Mouse (Mus musculus): Measurements from ENCODE around the gene Sgsh. TPM values are rescaled to one million over a fixed set of nuclear protein-coding genes. Genes with fewer than 3 reads are reported as not detected.

The Sgsh gene
- total RNA-seq, 2 experiments from 2014 or later, result 4.2 to 5.1 TPM

GRCm38 (mm10) chr11:119314252-119314936 is 40.9 kb downstream of the Sgsh start:
- intact Hi-C loops (cut with DNase I), result no loop called here
- no peak for DNase-seq

DNA sequence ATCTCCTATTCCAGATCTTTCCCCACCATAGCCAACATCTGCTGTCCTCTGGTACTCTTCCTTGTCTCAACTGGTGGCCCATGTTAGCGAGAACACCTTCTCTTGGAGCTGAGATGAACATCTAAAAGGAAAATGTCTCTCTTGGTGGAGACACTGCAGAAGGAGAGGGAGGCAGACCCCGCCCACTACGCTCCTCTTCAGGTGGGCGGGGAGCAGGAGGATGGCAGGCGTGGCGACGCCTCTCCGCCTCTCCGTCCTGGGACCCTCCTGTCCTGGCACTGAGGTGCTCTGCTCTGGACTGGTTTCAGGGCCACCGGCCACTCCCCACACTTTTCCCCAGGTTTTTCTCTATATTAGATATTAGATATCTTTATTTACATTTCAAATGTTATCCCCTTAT is 44.7 kb downstream of the Sgsh start:
- DNase-seq, result no peak
- intact Hi-C loops (cut with DNase I), result no loop called here

GRCm38 (mm10) chr11:119307916-119308315 is 47.4 kb downstream of the Sgsh start:
- DNase-seq, result no peak
- intact Hi-C loops (cut with DNase I), result loop anchor here (10.0 kb wide), 2 partner anchors 177 to 597 kb away; no protein-coding TSS in a partner anchor

GRCm38 (mm10) chr11:119307658-119307867 is 47.8 kb downstream of the Sgsh start, which contains the start of gene Card14:
Gene Card14 (plus strand): TSS chr11:119307768.
- intact Hi-C loops (cut with DNase I), result loop anchor here (10.0 kb wide), 2 partner anchors 177 to 597 kb away; no protein-coding TSS in a partner anchor
- DNase-seq, result no peak

GRCm38 (mm10) chr11:119306762-119307657 is 48.3 kb downstream of the Sgsh start:
- intact Hi-C loops (cut with DNase I), result loop anchor here (10.0 kb wide), 2 partner anchors 178 to 598 kb away; no protein-coding TSS in a partner anchor
- DNase-seq, result no peak

- intact Hi-C loops (cut with DNase I), result loop anchor here (10.0 kb wide), 2 partner anchors 180 to 600 kb away; no protein-coding TSS in a partner anchor
- peak; percentile 53 for DNase-seq
Observed at GRCm38 (mm10) chr11:119304904-119305712, 50.2 kb downstream of the Sgsh start.

DNA sequence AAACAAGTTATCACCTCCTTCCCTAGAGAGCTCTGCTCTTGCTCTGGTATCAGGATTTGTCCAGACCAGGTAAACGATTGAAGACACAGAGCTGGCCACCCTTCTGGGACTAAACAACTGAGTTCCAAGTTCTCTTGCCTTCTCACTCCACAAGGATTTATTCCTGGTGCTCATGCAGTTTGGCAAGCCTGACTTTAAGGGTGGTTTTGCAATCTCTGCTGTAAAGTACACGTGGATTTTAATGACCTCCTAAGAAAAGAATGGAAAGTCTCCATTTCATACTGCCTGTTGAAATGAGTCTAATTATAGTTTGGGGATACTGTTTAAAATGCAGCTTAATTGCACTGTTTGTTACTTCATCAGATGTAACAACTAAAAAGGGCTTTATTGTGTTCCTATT is 54.4 kb downstream of the Sgsh start:
- intact Hi-C loops (cut with DNase I), result loop anchor here (10.0 kb wide), 2 partner anchors 184 to 604 kb away; no protein-coding TSS in a partner anchor

DNA sequence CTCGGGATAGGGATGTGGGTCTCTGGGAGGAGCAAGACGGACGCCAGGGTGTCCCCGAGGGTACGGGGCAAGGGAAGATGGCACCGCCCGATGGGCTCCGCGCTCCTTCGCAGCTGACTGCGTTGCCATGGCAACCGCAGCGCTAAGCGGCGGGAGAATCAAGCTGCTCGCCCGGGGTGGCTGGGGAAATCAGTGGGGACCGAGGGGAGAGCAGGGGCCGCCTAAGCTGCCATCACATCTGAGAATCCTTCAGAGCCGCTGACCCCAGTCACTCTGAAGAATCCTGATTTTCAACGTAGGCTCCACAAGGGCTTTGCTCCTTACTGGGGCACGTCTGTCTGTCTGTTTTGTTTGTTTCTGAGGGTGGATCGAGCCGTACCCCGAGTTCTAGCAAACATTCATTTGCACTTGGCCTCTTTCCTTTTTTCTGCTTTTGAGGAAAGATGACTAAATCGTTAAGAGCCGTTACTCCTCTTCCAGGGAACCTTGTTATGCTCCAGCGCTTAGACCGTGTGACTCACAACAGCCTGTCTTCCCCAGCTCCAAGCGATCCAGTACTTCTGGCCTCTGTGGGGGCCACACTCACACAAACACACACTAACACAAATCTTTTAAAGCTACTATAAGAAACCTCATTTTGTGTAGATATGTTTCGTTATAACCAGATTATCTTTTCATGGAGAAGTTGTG is 54.9 kb downstream of the Sgsh start:
- intact Hi-C loops (cut with DNase I), result loop anchor here (10.0 kb wide), 2 partner anchors 184 to 604 kb away; no protein-coding TSS in a partner anchor
- DNase-seq, result no peak

More for the DNA sequence above, 54.4 kb downstream of the Sgsh start:
- no peak for DNase-seq

DNA sequence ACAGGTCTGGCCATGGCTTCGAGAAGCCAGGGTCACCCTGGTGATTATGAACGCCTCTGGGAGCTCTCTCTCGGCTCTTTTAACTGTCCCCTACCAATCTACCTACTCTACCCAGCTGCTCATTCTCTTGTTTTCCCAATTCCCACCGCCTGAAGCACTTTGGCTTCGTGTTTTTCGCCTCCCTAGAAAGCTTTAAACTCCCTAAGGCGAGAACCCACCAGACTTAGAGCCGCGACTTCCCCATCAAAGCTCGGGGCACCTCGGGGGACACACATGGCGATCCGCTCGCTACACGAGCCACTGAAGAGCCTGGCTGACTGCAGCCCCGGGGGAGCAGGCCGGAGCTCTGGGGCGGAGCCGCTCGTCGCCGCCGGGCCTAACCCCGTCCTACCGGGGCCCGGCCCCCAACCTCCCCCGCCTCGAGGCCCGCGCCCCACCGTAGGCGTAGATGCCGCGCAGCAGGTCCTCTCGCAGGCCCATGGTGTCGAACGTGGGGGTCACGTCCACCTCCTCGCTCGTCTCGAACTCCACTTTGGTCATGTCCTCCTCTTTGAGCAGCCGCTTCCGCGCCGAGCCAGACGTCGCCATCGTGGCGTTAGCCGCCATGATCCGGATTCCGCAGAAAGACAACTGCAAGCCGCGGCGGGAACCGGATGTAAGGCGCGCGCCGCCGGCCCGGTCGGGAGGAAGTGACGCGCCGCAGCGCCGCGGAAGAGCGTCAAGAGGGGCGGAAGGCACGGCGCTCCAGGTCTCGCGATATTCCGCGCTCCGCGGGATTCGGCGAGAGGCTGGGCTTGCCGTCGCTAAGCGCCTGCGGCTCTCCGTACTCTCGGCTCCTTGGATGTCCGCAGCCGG is 55.7 kb downstream of the Sgsh start, which contains the start of gene Eif4a3:
TSS of gene Eif4a3 (minus strand) at position 699 of the 855 bp plus-strand sequence.
- intact Hi-C loops (cut with DNase I), result loop anchor here (10.0 kb wide), 2 partner anchors 185 to 605 kb away; no protein-coding TSS in a partner anchor
- peak; percentile 97 for DNase-seq

- no peak for DNase-seq
- intact Hi-C loops (cut with DNase I), result no loop called here
Observed at GRCm38 (mm10) chr11:119298917-119299316, 56.4 kb downstream of the Sgsh start.

DNA sequence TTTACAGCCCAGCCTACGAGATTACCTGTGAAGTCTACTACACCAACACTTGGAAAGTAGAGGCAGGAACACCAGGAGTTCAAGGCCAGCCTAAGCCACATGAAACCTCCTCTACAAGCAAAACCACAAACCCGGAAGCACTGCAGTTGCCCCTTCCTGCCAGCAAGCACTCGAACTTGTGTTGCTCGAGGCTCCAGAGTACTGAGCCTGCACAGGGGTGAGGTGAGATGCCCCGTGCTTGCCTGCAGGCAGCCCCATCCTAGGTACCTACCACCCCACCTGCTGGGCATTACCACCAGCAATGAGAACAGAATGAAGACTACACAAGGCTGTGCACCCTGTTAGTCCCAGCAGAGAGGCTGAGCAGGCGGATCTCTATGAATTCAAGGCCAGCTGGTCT is 57.3 kb downstream of the Sgsh start:
- DNase-seq, result no peak
- intact Hi-C loops (cut with DNase I), result no loop called here

Small RNA genes lying within 50 kb of the gene (microRNA-seq; reads per million reads assigned to microRNA genes)
- gene Mir1932, result not detected

Other genes starting within 250 kb of the Sgsh start
- 100 to 1,000 TPM; 217 to 222 TPM for gene Tbc1d16, start 127.0 kb downstream of the Sgsh start, total RNA-seq (2021)
- gene Ccdc40, start 127.0 kb downstream of the Sgsh start, total RNA-seq (2021), result 1 to 10 TPM; 7.3 to 8.5 TPM
- 100 to 1,000 TPM in 1 of 2 experiments, 10 to 100 TPM in 1; 86.9 to 104 TPM for gene Gaa, start 87.6 kb downstream of the Sgsh start, total RNA-seq (2021)
- gene Eif4a3, start 55.4 kb downstream of the Sgsh start, total RNA-seq (2021), result 100 to 1,000 TPM; 115 to 127 TPM
- gene Card14, start 47.8 kb downstream of the Sgsh start, total RNA-seq (2021), result under 1 TPM; 0.38 to 0.54 TPM
- 1 to 10 TPM; 4.1 to 5.3 TPM for gene Slc26a11, start within 50 bp of the Sgsh start, total RNA-seq (2021)
- gene Rnf213, start 37.6 kb upstream of the Sgsh start, total RNA-seq (2021), result 1 to 10 TPM; 2.9 TPM
- 10 to 100 TPM; 28.8 to 29.1 TPM for gene Endov, start 135.8 kb upstream of the Sgsh start, total RNA-seq (2021)
- 10 to 100 TPM; 15.7 to 19.7 TPM for gene Nptx1, start 192.2 kb upstream of the Sgsh start, total RNA-seq (2021)
- 10 to 100 TPM; 57.1 to 58.0 TPM for gene Rptor, start 247.4 kb upstream of the Sgsh start, total RNA-seq (2021)

Measured in left cerebral cortex, postnatal 4 days (tissue).